Mouse (Mus musculus) CD4-positive helper T cell, adult 2 months (primary cell): ENCODE measurements at regions not wholly inside any gene's neighbourhood (a gene's known extent, or its start where the extent isn't known, plus 50 kb on each side); places are given as distances from the start of the nearest gene placed in this dataset.

Experiments
- DNase-seq: peaks from one replicate; pipeline ENCODE4 v3.0.0-alpha.2; 2012; ENCODE audit warnings: low read depth, missing footprints, low spot score

- no peak for DNase-seq
Observed at GRCm38 (mm10) chr9:23062656-23063444, 160.0 kb upstream of the Bmper start.

GRCm38 (mm10) chr9:23064001-23064400 is 158.9 kb upstream of the Bmper start:
- no peak for DNase-seq

GRCm38 (mm10) chr9:23064811-23065210 is 158.1 kb upstream of the Bmper start:
- DNase-seq = no peak

DNA sequence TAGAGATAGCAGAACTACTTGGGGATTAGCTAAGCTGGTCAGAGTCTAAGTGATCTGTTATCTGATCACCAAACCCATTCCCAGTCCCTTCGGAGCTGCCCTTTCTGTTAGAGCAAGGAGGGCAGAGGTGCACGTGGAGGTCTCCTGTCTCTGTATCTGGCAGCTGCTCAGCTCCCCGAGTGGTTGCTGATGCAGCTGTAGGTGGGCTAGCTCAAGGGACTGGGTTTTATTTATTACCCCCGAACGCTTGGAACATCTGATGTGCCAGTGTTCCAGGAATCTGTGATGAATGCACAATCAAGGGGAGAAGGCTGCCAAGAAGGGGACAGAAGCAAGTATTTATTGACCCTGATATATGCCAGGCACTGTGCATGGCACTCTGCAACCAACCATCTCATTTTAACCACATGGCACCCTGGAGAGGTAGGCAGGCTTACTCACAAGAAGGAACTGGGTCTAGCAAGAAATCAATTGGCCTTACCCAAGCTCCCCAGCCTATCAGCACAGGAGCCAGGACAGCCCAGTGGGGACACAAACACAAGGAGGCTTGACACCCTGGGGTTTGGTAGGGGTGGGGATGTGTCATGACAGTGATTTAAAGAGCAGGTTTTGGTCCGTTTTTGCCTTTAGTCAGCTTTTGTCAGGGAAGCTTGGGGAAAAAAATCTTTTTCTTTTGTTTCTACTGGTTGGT is 154.6 kb upstream of the Bmper start:
- DNase-seq = no peak

GRCm38 (mm10) chr9:23069161-23069560 is 153.7 kb upstream of the Bmper start:
- no peak for DNase-seq

- no peak for DNase-seq
Observed at GRCm38 (mm10) chr9:23071006-23071405, 151.9 kb upstream of the Bmper start.

- DNase-seq = no peak
Observed at GRCm38 (mm10) chr9:23072741-23073140, 150.1 kb upstream of the Bmper start.

GRCm38 (mm10) chr9:23083562-23083961 is 139.3 kb upstream of the Bmper start:
- DNase-seq = no peak

DNA sequence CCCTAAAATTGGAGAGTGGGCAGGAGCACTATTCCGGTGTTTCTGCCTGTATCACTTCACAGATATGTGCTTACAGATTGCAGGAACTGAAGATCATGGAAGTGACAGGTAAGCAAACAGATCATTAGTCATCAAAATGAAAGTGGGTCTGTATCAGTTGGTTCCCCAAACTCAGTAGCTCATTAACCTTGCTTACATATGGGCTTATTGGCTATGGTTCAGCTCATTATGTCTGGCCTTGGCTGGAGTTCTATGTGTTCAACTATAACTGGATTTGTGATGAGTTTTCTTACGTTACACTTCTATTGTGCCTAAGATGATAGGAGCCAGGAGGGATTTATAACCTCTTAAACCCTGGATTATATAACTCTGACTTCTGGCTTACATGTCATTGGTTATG is 133.5 kb upstream of the Bmper start:
- no peak for DNase-seq

- no peak for DNase-seq
Observed at GRCm38 (mm10) chr9:23097134-23097789, 125.6 kb upstream of the Bmper start.

DNA sequence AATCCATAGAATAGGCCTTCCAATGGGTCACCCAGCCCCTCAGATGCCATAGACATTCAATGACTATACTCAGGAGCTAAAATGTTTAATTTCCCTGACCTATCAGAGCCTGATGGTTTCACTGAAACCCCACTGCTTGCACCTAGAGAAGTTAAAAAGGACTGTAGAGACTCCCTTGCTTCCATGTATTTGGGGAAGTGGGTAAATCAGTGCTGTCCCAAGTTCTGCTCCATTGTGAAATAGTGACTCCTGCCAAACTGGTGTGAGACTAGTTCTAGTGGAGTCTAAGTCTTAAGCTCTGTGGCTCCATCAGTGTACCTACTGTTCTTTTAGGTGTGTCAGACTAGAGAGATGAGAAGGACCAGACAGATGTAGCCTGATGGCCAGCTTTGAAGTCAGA is 121.3 kb upstream of the Bmper start:
- no peak for DNase-seq

GRCm38 (mm10) chr9:23101990-23102796 is 120.7 kb upstream of the Bmper start:
- DNase-seq = no peak

GRCm38 (mm10) chr9:23111500-23111899 is 111.4 kb upstream of the Bmper start:
- no peak for DNase-seq

DNA sequence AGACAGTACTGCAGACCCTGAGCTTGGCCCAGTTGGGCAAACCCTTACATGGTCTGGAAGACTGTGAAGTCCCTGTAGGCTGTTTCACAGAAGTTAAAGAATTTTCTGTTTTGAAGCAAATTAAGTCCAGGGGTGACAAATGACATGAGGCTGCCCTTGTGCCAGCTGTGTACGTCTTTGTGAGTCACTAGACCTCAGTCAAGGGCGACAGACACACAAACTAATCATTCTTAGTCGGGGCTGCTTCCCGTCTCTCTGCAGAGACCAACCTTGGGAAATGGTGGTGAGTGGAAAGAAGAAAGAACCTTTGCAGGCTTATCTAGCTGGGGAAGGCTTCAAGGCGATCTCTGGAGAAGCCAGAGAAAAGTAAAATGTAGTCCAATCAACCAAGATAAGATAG is 107.8 kb upstream of the Bmper start:
- no peak for DNase-seq

GRCm38 (mm10) chr9:23115540-23115939 is 107.3 kb upstream of the Bmper start:
- DNase-seq = no peak

DNA sequence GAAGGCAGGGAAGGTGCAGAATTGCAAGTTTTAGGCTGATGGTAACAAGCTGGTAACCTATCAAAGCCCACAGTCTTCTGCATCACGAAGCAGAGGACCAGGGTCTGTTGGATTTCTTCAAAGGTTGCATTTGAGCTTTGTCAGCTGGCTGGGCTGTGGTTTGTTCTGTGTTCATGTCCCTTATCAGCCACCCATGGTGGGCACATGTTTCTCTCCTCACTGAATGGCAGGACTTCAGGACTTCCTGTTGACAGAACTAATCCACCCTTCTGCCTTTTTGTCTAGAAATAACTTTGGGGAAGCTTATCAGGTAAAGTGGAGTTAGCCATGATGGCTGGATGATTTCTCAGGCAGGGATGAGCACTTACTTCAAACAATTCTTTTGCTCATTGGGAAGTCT is 106.6 kb upstream of the Bmper start:
- no peak for DNase-seq

- no peak for DNase-seq
Observed at GRCm38 (mm10) chr9:23119811-23120210, 103.1 kb upstream of the Bmper start.

GRCm38 (mm10) chr9:23120814-23121213 is 102.1 kb upstream of the Bmper start:
- no peak for DNase-seq

GRCm38 (mm10) chr9:23122524-23122923 is 100.4 kb upstream of the Bmper start:
- DNase-seq = no peak

DNA sequence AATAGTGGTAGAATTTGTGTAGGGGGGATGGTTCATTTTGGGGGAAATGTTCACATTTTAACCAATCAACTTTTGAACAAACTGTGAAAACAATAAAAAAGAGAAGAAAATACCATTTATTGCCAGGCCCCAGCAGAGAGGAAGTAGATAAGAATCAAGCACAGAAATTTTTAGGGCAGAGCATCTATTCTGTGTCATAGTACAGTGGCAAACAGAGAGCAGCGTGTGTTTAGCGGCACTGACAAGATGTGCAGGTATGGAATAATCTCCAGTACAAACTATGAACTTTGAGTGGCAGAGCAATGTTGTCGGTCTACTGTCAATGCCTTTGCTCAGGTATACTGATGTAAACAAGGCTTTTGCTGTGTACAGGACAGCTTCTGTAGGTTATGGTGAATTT is 99.4 kb upstream of the Bmper start:
- no peak for DNase-seq

DNA sequence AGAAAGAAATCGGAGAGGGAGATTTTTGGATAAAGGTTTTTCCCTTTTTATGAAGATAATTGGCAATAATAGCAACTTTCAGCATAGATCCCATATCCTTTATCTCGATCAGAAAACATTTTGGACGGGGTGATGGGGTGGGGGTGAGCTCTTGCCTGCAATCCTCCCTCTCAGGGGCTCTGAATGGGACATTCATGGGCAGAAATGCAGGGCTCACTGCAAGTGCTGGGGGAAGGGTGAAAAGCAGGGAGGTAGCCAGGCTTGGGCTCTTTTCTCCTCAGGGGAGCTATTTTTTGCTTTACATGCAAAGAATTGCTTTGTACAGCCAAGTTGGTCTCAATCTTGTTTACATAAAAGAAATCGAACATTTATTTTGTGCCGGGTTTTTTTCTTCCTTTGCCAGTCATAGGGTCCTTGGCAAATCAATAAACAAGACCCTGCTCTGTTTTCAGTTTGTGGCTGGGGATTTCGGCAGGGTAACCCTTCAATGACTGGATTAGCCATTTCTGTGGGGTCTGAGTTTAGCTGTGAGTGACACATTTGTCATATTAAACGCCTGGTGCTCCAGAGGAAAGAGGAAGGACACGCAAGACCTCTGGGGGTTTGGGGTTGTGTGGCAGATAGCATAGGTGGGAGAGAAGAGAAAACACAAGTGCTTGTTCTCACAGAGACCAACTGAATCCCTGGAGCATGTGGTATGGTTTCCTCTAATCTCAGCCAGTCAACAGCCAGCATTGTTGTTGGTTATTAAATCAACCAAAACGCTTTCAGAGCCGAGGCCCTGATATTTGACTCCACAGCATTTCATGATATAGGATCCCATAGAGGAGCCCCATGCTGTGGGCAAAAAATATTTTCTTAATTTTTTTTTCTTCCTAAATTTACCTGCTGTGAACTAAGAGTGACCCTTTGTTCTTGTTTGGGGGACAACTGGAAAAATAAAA is 96.8 kb upstream of the Bmper start:
- DNase-seq = no peak
